Mouse (Mus musculus) gastrocnemius, adult 8-10 months (tissue): Measurements from ENCODE around the gene 2310007B03Rik. TPM values are rescaled to one million over a fixed set of nuclear protein-coding genes. Genes with fewer than 3 reads are reported as not detected.

Source experiments
- DNase-seq, 2 experiments: peaks; one replicate each; pipeline ENCODE4 v3.0.0; 2022; ENCODE audit warnings: low spot score in 2 of 2
- total RNA-seq, 4 experiments: library from RNA; stranded (reverse); gene quantifications; 2 replicates each; pipeline ENCODE4 v1.2.4; 2022

2310007B03Rik gene
- total RNA-seq, 4 experiments from 2014 or later = not detected

GRCm38 (mm10) chr1:93159566-93160500, 915 bp downstream of the 2310007B03Rik start:
- no peak for DNase-seq

DNA sequence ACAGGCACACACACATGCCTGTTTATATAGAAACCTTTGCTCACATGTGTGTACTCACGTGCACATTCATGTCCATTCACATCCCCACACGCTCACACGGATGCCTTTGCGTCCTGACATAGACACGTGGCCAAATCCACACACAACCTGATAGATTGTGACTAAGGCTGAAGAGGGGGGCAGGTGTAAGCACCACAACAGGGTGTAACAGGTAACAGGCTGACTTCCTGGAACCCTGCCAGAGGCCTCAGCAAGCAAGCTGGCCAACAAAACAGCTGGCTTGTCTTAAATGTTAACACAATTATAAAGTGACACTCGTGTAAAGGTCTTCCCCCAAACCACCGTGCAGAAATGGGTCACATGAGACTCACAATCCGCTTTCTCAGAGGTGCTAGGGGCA, 1.8 kb downstream of the 2310007B03Rik start:
- DNase-seq = no peak

DNA sequence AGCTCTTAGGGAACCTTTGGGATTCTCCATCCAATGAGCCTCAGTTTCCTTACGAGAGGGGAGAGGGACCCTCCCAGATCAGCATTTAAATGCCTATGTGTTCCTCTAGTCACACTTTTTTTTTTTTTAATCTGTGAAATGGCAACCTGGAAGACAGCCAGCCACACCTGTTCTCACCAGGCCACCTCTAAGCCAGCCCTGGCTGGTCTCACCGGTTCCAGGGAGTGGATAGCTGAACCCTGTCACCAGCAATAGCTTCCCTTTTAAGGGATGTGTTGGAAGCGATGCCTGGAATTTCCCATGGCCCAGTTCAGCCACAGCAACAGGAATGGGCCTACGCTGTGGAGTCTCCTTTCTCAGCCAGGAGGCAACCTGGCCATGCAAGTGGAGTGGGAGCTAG, 3.2 kb downstream of the 2310007B03Rik start:
- DNase-seq = no peak

GRCm38 (mm10) chr1:93150907-93151661, 9.7 kb downstream of the 2310007B03Rik start:
- DNase-seq = no peak

DNA sequence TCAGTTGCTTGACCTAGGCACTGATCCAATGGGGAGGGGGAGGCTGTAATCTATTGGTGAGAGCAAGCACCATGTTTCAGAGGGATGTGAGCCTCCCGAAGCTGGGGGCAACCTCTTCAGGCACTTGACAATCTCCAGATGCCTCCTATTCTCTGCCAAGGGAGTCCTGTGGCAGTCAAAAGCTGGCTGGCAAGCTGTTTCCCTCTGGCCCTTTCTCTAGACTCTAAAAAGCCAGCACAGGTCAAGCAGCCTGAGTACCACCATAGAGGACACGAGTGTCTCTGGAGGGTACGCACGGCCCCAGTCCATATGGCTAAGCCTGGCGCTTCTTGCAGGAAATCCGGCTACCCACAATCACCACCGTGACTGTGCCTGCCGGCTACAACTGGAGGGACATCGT, 16.6 kb downstream of the 2310007B03Rik start:
- no peak for DNase-seq

GRCm38 (mm10) chr1:93142871-93143270, 17.9 kb downstream of the 2310007B03Rik start:
- DNase-seq = no peak

GRCm38 (mm10) chr1:93139713-93140112, 21.0 kb downstream of the 2310007B03Rik start:
- DNase-seq = no peak

DNA sequence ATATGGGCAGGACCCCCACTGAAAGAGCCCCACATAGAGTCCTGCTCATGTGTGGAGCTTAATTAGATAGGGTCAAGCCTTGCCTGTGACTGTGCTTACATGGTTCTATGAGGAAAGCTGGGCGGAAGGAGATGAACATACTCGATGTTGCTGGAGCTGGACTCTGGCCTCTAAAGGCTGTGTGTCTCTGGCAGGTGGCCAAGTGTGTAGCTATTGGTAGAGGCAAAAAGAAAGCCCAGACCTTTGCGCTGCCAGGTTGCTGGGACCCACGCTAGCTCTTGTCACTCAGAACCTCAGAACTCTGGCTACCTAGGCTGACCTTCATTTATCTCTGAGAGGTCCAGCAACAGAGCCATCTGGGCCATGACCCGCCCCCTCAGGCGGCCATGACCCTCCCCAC, 22.2 kb downstream of the 2310007B03Rik start:
- DNase-seq = no peak

DNA sequence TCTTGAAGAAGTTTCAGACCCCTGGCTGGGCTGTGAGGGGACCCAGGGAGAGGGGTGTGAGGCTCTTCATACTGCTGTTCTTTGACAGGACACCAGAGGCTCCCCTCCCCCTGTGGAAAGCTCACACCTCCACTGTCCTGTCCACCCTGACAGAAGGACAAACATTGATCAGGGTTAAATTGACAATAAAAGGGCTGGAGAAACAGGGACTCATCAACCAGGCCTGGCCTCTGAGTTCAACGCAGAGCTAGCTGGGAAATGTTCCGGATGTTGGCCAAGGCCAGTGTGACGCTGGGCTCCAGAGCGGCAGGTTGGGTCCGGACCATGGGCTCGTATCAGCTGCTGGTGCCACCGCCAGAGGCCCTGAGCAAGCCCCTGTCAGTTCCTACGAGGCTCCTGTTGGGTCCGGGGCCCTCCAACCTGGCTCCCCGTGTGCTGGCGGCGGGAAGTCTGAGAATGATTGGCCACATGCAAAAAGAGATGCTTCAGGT, 25.7 kb downstream of the 2310007B03Rik start, which contains the start of gene Agxt:
Agxt (plus strand) TSS at position 205 of the 491 bp plus-strand sequence.
- no peak for DNase-seq

DNA sequence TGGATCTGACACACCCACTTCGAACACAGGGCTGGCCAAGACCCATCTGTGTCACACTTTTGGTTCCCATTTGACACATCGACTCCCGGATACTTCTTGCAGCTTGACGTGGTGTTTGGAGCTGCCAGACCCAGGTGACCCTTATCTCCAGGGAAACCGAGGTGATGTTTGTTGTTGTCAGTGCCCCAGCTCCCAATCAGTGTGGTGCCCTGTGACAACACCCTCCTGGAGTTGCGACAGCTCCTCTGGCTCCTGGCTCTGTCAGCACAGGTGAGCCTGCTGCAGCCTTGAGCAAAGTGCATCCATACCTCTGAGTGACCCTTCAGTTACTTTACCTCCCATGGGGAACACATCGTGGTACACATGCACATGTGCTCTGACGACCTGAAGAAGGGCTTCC, 28.1 kb downstream of the 2310007B03Rik start:
- DNase-seq = no peak

GRCm38 (mm10) chr1:93130242-93130983, 30.3 kb downstream of the 2310007B03Rik start:
- no peak for DNase-seq

GRCm38 (mm10) chr1:93128710-93129349, 31.9 kb downstream of the 2310007B03Rik start:
- DNase-seq = no peak

DNA sequence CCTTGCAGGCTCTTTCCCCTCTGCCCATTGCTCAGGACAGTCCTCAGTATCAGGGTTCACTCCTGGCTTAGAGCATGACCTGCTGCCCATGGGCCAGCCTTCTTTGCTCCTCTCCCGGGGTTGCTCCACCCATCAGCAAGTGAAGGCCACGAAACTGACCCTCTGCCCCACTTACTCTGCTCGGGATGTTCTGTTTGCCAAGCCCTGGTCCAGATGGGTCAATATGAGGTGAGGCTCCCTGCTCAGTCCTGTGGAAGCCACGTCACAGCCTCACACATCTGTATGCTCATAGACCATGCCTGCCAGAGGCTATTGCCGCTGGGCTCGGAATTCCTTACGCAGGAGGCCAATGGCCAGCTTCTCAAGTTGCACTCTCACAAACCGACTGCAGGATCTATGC, 32.5 kb downstream of the 2310007B03Rik start:
- DNase-seq = no peak

DNA sequence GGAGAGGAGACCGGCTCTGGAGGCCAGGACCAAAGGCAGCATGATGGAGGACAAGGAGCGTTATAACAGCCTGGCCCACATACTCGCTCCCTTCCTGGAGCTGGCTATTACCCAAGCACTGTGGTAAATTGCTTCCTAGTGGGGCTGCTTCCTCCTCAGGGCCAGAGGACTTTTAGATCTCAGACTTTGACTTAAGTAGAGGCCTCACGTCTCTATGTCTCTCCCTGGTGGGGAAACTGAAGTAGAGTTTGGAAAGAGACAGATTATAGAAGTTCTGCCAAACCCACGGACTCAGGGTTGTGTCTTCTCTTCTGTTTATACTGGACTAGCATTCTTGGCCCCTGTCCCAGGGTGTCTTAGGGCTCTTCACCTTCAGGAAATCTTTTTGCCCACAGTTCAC, 35.5 kb downstream of the 2310007B03Rik start:
- no peak for DNase-seq

DNA sequence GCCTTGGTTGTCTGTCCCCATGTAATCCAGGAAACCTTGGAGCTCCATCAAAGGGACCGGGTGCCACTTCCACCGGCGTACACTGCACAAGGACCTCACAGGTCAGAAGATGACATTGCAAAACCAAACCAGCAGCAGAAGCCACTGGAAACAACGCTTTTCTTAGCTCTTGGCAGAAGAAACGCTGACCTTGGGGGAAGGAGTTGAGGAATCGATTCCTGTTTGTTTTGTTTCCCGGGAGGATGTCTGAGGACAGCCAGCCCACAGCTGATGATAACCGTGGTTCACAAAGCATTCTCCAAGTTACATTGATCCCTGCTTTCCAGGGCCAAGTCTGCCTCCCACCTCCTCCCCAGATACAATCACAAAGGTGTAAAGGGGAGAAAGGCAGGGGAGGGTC, 36.7 kb downstream of the 2310007B03Rik start:
- no peak for DNase-seq

GRCm38 (mm10) chr1:93123179-93123854, 37.4 kb downstream of the 2310007B03Rik start:
- no peak for DNase-seq

GRCm38 (mm10) chr1:93118816-93119215, 41.9 kb downstream of the 2310007B03Rik start:
- no peak for DNase-seq

GRCm38 (mm10) chr1:93115471-93115870, 45.3 kb downstream of the 2310007B03Rik start:
- no peak for DNase-seq

- DNase-seq = no peak
Observed at GRCm38 (mm10) chr1:93114713-93115463, 45.9 kb downstream of the 2310007B03Rik start.

DNA sequence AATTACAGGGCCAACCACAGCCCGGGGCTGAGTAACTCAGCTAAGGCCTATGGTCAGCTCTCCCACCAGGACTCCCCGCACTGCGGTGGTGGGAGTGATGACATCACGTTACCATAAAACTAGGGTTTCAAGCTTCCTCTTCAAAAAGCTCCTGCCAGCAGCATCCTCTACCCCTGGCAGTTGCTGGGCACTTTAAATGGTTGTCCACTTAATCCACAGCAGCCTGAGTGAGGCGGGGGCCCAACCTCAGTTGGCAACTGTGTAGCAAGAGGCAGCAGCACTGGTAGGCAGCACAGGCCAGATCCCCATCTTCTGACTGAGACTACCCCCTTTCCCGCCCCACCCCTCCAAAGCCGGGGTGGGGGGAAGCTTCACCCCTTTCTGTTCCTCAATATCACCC, 58.0 kb downstream of the 2310007B03Rik start:
- no peak for DNase-seq
